Mouse (Mus musculus) frontal cortex, postnatal 25 days (tissue): Measurements from ENCODE around the gene Sfswap.
"Not testable (repeated sequence)": the region's sequence is repeated elsewhere in the genome, so short reads cannot be mapped to it uniquely, and the experiment has no call there.

Experiments
- DNase-seq, 2 experiments: peaks; one replicate each; pipeline ENCODE4 v3.0.0; 2022; ENCODE audit warnings: low spot score in 2 of 2

The Sfswap gene

GRCm38 (mm10) chr5:129500722-129501634, at the start of gene Sfswap:
Gene Sfswap (plus strand): TSS chr5:129501221.
- DNase-seq, result peak; percentile 79 to 86

- no peak for DNase-seq
These were observed 48.5 kb upstream of the Sfswap start for GRCm38 (mm10) chr5:129452561-129452960.

GRCm38 (mm10) chr5:129454802-129455528, 46.1 kb upstream of the Sfswap start:
- peak; percentile 40 to 48 for DNase-seq

- no peak for DNase-seq
These were observed 45.5 kb upstream of the Sfswap start for GRCm38 (mm10) chr5:129455529-129455896.

- DNase-seq, result no peak
These were observed 44.4 kb upstream of the Sfswap start for GRCm38 (mm10) chr5:129456579-129457140.

GRCm38 (mm10) chr5:129458109-129458508, 42.9 kb upstream of the Sfswap start:
- DNase-seq, result no peak

GRCm38 (mm10) chr5:129458541-129458940, 42.5 kb upstream of the Sfswap start:
- DNase-seq, result no peak

- DNase-seq, result no peak
These were observed 40.1 kb upstream of the Sfswap start for GRCm38 (mm10) chr5:129460798-129461476.

GRCm38 (mm10) chr5:129463648-129464047, 37.4 kb upstream of the Sfswap start:
- not testable (repeated sequence) for DNase-seq

- no peak for DNase-seq
These were observed 35.2 kb upstream of the Sfswap start for GRCm38 (mm10) chr5:129465788-129466187.

GRCm38 (mm10) chr5:129475532-129476045, 25.4 kb upstream of the Sfswap start:
- DNase-seq, result no peak

GRCm38 (mm10) chr5:129489879-129490278, 11.1 kb upstream of the Sfswap start:
- no peak for DNase-seq

GRCm38 (mm10) chr5:129501671-129502070, 650 bp downstream of the Sfswap start:
- DNase-seq, result no peak

- DNase-seq, result no peak
These were observed 5.9 kb downstream of the Sfswap start for GRCm38 (mm10) chr5:129506886-129507285.

- DNase-seq, result no peak
These were observed 17.2 kb downstream of the Sfswap start for GRCm38 (mm10) chr5:129518180-129518579.

- no peak for DNase-seq
These were observed 17.8 kb downstream of the Sfswap start for GRCm38 (mm10) chr5:129518786-129519185.

GRCm38 (mm10) chr5:129519591-129519990, 18.6 kb downstream of the Sfswap start:
- DNase-seq, result no peak

GRCm38 (mm10) chr5:129521501-129521900, 20.5 kb downstream of the Sfswap start:
- no peak for DNase-seq

- DNase-seq, result no peak
These were observed 20.9 kb downstream of the Sfswap start for GRCm38 (mm10) chr5:129521913-129522312.

- DNase-seq, result no peak
These were observed 22.1 kb downstream of the Sfswap start for GRCm38 (mm10) chr5:129523166-129523565.

- DNase-seq, result no peak
These were observed 23.7 kb downstream of the Sfswap start for GRCm38 (mm10) chr5:129524751-129525150.

- DNase-seq, result no peak
These were observed 26.1 kb downstream of the Sfswap start for GRCm38 (mm10) chr5:129527162-129527561.
